Mouse (Mus musculus): Measurements from ENCODE around the gene Nckap5. TPM values are rescaled to one million over a fixed set of nuclear protein-coding genes. Genes with fewer than 3 reads are reported as not detected.

Gene Nckap5
- polyA plus RNA-seq, 1 experiment from 2014 or later: 11.5 TPM

DNA sequence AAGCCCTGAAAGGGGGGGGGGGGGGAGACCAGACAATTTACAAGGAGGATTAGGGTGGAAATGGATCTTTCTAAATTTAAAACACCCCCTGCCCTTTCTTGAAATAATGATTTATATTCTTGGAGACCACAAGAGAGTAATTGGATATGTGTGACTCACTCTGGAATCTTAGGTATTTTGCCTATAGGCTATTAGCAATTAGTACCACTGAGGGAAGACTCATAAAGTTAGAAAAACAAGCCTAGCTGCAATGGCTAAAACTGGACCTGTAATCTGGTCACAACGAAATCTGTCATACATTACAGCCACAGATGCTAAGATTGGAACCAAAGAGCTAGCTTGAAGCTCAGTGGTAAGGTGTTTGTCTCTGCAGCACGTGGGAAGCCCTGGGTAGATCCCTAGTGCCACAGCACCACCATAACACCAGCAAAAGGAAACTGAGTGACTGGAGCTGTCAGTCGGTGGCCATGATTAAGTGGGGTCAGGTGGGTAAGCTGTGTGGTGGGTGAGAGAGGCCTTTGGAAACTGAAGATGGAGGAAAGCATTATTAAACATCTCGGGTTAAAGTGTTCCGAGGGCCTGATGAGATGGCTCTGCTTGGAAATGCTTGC, 318.7 kb downstream of the Nckap5 start:
- 84% methylated on average over 5 of the region's 5 CpGs for WGBS
- Histone ChIP-seq H3K36me3 (replicated peaks) (no peaks in the 10 kb centered on the region), H3K27ac (no peak overlapping the region), H3K4me1 (no peaks in the 10 kb centered on the region), H3K9me3 (no peaks in the 10 kb centered on the region), H3K4me3 (no peak overlapping the region), H3K27me3 (replicated peaks) (no peaks in the 10 kb centered on the region), H3K4me2 (no peak overlapping the region), H3K9ac (no peak overlapping the region)
- no peak for ATAC-seq (replicated peaks)

DNA sequence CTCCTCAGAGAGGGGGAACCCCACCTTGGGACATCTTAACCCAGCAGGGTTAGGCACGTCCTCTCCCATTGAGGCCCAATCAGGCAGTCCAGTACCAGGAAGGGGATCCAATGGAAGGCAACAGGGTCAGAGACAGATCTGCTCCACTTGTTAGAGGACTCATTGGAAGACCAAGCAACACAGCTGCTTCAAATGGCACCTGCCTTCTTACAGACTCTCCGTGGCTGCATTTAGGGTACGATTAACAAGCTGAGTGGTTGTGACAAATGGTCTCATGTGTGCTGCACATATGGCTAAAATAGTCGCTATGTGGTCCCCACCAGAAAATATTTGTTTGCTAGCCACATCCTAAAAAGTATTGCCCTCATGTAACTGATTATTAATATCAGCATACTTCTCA, 325.9 kb downstream of the Nckap5 start:
- WGBS: 82% methylated on average over 4 of the region's 4 CpGs
- no peaks in the 10 kb centered on the region for H3K36me3 ChIP-seq (replicated peaks)
- no peak overlapping the region for H3K9ac ChIP-seq

DNA sequence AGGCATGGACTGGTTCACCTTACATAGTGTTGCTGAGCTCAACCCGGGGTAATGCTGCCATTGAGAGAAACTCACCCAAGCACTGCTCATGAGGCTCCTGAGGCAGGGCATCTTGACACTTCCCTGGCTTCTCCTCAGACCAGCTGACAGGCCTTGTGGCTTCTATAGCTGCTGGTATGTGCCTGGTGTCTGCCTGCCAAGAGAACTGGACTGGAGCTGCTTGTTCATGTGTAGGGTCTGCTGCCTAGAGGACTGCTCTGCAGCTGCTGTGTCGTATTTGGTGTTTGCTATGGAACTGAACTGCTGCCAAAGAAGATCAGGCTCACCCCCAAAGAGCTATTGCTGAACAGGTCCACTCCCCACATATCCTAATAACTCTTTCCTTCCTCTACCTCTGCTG, 327.9 kb downstream of the Nckap5 start:
- ATAC-seq (replicated peaks): no peak
- H3K27ac ChIP-seq: no peak overlapping the region
- no peaks in the 10 kb centered on the region for H3K27me3 ChIP-seq (replicated peaks)
- no peaks in the 10 kb centered on the region for H3K4me1 ChIP-seq
- WGBS: 81% methylated on average over 2 of the region's 2 CpGs
- H3K9ac ChIP-seq: no peak overlapping the region
- no peak overlapping the region for H3K4me3 ChIP-seq
- no peak overlapping the region for H3K4me2 ChIP-seq
- no peaks in the 10 kb centered on the region for H3K9me3 ChIP-seq
- H3K36me3 ChIP-seq (replicated peaks): no peaks in the 10 kb centered on the region

More for the DNA sequence above, 325.9 kb downstream of the Nckap5 start:
- no peak overlapping the region for H3K4me2 ChIP-seq
- H3K4me1 ChIP-seq: no peaks in the 10 kb centered on the region
- no peaks in the 10 kb centered on the region for H3K27me3 ChIP-seq (replicated peaks)
- no peak overlapping the region for H3K27ac ChIP-seq
- no peaks in the 10 kb centered on the region for H3K9me3 ChIP-seq
- no peak for ATAC-seq (replicated peaks)
- H3K4me3 ChIP-seq: no peak overlapping the region

DNA sequence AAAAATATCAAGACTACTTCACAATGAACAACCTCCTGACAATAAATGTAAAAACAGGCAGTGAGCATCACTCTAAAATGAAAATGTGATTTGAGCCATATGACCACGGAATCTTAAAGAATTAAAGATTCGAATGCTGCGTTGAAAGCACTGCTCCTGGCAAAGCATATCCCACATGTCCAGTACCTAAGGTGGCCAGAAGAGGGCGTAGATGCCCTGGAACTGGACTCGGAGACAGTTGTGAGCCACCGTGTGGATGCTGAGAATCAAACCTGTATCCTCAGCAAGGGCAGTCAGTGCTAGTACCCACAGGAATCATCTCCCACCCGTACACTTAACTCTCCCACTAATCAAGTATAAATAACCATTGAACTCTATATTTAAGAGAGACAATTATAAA, 333.9 kb downstream of the Nckap5 start:
- no peak overlapping the region for H3K9ac ChIP-seq
- no peak overlapping the region for H3K27ac ChIP-seq
- peaks cover 12% of the 10 kb centered on the region for H3K4me1 ChIP-seq
- no peaks in the 10 kb centered on the region for H3K36me3 ChIP-seq (replicated peaks)
- no peak for ATAC-seq (replicated peaks)
- no peak overlapping the region for H3K4me3 ChIP-seq
- no peaks in the 10 kb centered on the region for H3K27me3 ChIP-seq (replicated peaks)
- WGBS: 78% methylated on average over 7 of the region's 7 CpGs
- H3K4me2 ChIP-seq: no peak overlapping the region
- H3K9me3 ChIP-seq: no peaks in the 10 kb centered on the region

DNA sequence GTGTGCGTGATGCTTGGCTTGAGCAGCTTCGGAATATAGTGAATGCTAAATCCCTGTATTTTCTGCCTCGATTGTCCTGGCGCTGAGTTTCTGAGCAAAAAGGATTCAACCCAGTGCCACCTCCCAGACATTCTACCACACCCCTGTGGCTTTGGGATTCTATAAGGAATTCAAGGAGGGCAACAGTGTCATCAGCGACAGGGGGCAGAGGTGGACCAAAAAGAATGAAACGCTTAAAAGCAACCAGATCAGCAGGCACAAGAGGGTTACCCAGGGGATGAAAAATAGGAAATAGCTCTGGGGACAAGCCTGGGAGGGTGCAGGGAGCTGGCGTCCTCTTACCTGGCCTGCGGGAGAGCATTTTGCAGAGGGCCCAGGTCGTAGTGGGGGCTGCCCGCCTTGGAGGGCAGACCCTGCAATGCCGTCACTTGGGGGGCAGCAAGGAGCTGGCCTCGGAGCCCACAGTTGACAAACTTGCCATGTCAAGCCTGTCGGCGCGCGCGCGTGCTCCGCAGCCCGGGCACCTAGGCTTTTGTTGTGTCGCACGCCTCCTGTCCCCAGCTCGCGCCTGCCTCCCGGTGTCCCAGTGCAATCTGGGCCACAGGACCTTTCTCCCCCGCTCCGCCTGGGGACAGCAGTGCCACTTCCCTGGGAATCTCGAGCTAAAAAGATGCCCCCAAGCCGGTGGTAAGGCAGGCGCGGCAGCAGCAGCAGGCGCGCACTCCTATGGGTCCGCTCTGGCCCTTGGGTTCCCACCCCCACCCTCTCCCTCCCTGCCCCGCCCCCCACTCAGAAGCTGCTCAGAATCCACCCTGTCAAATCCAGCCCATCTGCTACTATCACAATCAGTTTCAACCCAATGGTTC, 338.2 kb downstream of the Nckap5 start:
- ATAC-seq (replicated peaks): peak; percentile 84
- H3K4me1 ChIP-seq: peaks cover 33% of the 10 kb centered on the region
- H3K4me3 ChIP-seq: peak overlapping the region; percentile 55
- H3K4me2 ChIP-seq: peak overlapping the region; percentile 95
- no peaks in the 10 kb centered on the region for H3K27me3 ChIP-seq (replicated peaks)
- peak overlapping the region; percentile 72 for H3K27ac ChIP-seq
- no peaks in the 10 kb centered on the region for H3K9me3 ChIP-seq
- no peaks in the 10 kb centered on the region for H3K36me3 ChIP-seq (replicated peaks)
- peak overlapping the region; percentile 54 for H3K9ac ChIP-seq
- 4% methylated on average over 34 of the region's 35 CpGs for WGBS

DNA sequence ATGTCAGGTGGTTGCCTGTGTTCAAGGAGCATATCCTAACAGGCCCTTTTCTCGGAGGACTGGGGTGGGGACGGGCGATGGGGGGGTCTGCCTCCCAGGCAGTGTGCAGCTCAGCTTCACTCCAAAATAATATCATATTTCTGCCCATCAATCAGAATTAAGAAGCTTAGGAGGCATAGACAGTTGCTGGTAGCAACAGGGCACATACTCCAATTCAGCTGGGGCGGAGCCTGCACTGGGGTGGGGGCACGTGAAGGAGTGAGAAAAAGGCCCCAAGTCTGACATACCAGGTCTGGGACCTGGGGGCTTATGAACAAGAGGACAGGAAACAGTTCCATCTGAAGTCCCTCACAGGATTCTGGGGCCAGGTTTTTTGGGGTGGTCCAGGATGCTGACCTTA, 339.2 kb downstream of the Nckap5 start:
- Histone ChIP-seq H3K27ac (no peak overlapping the region), H3K9ac (0 out of 2 replicates have a peak overlapping the region, but pooled peaks have one; percentile 2), H3K36me3 (replicated peaks) (no peaks in the 10 kb centered on the region), H3K4me3 (peak overlapping the region; percentile 55; the same call in 1 of the 2 replicates), H3K27me3 (replicated peaks) (no peaks in the 10 kb centered on the region), H3K4me1 (peaks cover 33% of the 10 kb centered on the region), H3K9me3 (no peaks in the 10 kb centered on the region), H3K4me2 (peak overlapping the region; percentile 95)
- peak; percentile 28; the same call in 1 of the 2 replicates for ATAC-seq (replicated peaks)
- WGBS: 56% methylated on average over 5 of the region's 5 CpGs

DNA sequence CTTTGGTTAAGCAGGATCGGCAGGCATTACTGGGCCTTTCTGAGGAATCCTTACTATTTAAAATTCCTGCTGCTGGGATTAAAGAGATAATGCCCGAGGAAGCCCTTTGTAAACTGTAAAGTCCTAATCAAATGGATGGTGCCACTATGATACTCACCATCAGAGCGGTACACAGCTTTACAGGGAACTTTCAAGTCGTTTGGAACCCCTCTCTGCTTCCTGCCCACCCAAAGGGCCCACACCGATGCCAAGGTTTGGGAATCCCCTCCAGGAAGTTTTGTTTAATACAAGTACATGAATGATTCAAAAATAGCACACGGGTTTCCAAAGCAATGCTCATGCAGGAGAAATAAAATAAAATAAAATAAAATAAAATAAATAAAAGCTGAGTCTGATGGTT, 340.3 kb downstream of the Nckap5 start:
- peak overlapping the region; percentile 95 for H3K4me2 ChIP-seq
- no peak for ATAC-seq (replicated peaks)
- H3K4me1 ChIP-seq: peaks cover 33% of the 10 kb centered on the region
- H3K9me3 ChIP-seq: no peaks in the 10 kb centered on the region
- no peak overlapping the region for H3K4me3 ChIP-seq
- H3K27me3 ChIP-seq (replicated peaks): no peaks in the 10 kb centered on the region
- 11% methylated on average over 6 of the region's 6 CpGs for WGBS
- no peak overlapping the region for H3K27ac ChIP-seq
- H3K9ac ChIP-seq: no peak overlapping the region
- H3K36me3 ChIP-seq (replicated peaks): no peaks in the 10 kb centered on the region

DNA sequence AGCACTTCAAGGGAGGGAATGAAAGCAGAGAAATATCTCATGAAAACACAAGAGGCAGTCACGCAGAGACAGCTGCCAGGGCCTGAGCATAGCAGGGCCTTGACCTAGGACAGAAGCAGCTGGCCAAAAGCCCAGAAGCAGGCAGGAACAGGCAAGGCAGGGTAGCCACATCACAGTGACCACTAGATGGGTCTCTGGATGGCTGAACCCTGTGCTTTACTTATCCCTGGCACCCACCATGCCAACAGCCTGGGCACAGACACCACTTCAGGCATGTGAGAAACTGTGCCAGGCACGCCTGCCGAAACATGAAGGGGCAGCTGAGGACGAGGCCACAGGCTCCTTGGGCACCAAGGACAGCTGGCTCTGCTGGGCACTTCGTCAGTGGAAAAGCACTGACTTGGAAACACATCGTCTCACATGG, 345.9 kb downstream of the Nckap5 start:
- Histone ChIP-seq H3K4me1 (peaks cover 5% of the 10 kb centered on the region), H3K4me2 (no peak overlapping the region), H3K27me3 (replicated peaks) (no peaks in the 10 kb centered on the region), H3K9me3 (no peaks in the 10 kb centered on the region), H3K27ac (no peak overlapping the region), H3K36me3 (replicated peaks) (no peaks in the 10 kb centered on the region), H3K4me3 (no peak overlapping the region), H3K9ac (no peak overlapping the region)
- no peak for ATAC-seq (replicated peaks)
- WGBS: 74% methylated on average over 6 of the region's 6 CpGs

DNA sequence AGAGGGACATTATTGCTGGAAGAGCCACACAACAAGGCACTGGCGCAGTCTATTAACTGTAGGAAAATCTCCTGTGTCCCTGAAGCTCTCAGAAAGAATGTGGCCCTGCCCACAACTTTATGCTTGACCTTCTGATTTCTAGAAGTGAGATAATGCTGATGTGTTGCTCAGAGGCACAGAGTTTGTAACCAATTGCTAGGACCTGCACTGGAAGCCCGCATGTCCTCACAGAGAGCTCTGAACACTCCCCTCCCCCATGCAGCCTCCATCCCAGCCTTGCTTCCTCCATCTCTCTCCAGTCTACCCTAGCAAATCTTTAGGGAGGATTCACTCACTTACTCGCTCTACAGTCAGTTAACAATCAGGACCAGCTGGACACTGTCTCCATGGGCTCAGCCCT, 346.9 kb downstream of the Nckap5 start:
- no peak for ATAC-seq (replicated peaks)
- Histone ChIP-seq H3K4me3 (no peak overlapping the region), H3K4me1 (0 out of 2 replicates have a peak, but pooled peaks cover 3% of the 10 kb centered on the region), H3K9ac (no peak overlapping the region), H3K27me3 (replicated peaks) (no peaks in the 10 kb centered on the region), H3K9me3 (no peaks in the 10 kb centered on the region), H3K36me3 (replicated peaks) (no peaks in the 10 kb centered on the region), H3K27ac (no peak overlapping the region), H3K4me2 (no peak overlapping the region)
- WGBS: 92% methylated on average over 3 of the region's 3 CpGs

DNA sequence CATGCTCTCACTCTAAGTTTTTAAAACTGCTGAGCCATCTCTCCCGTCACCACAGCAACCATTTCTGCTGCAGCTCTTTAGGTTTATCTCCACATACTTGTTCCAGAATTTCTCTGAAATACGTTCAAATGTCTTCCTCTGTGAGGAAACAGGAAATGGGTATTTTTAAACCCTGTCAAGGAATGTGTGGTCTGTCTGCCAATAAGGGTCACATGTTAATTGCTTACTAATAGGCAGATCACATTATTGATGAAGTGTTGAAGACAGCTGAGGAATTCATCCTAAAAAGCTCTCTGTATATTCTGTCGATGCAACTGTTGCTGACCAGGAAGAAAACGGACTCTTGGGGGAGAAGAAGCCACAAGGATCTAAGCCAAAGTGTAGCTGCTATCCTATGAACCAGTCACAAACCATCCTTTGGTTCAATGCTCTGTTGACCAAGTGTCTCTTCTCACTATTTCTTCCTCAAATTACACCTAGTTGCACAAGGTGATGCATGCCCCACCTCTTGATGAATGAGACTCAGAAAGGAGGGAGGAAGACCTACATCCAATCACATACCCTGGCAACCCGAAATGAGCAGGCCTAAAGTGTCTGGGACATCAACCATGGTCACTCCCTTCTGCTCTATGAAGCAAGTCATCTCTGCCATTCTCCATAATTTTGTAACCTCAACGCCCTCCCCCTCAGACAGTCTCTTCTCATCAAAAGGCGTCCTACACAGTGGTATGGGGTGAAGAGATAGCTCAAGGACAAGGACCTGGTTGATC, 349.0 kb downstream of the Nckap5 start:
- Histone ChIP-seq H3K36me3 (replicated peaks) (no peaks in the 10 kb centered on the region), H3K4me3 (no peak overlapping the region), H3K27ac (no peak overlapping the region), H3K9ac (no peak overlapping the region), H3K9me3 (no peaks in the 10 kb centered on the region), H3K4me1 (0 out of 2 replicates have a peak, but pooled peaks cover 3% of the 10 kb centered on the region), H3K4me2 (no peak overlapping the region), H3K27me3 (replicated peaks) (no peaks in the 10 kb centered on the region)
- ATAC-seq (replicated peaks): no peak
- WGBS: 87% methylated on average over 7 of the region's 7 CpGs

DNA sequence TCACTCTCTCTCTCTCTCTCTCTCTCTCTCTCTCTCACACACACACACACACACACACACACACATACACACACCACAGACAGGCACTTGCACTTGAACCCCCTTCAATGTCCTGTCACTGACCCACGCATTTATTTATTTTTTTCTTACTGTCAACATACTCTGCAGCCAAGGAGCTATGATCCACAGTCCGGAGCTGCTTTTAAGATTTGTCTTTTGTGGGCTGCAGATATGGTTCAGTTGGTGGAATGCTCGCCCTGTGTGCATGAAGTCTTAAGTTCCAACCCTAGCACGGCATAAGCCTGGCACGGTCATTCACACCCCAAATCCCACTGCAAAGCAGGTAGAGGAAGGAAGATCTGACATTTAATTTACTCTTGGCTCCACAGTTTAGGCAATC, 357.6 kb downstream of the Nckap5 start:
- ATAC-seq (replicated peaks): no peak
- 85% methylated on average over 5 of the region's 5 CpGs for WGBS
- Histone ChIP-seq H3K27ac (no peak overlapping the region), H3K4me1 (peaks cover 10% of the 10 kb centered on the region; the same call in 1 of the 2 replicates), H3K9ac (no peak overlapping the region), H3K4me2 (no peak overlapping the region), H3K4me3 (no peak overlapping the region), H3K27me3 (replicated peaks) (no peaks in the 10 kb centered on the region), H3K36me3 (replicated peaks) (no peaks in the 10 kb centered on the region), H3K9me3 (no peaks in the 10 kb centered on the region)

DNA sequence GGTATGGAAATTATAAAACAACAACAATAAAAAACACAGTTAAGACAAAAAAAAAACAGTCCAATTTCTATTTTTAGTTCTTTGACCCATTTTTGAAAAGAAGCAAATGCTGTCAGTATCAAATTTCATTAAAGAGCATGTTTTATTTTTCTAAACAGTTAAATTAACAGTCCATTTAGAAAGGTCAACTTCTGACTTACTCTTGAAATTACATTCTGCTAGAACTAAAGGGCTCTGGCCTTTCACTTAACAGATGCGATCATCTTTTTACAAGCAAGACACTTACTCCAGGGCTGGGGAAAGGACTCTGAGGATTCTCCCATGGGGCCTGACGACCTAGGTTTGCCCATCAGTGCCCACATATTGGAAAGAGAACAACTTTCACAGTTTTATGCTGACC, 359.2 kb downstream of the Nckap5 start:
- H3K9me3 ChIP-seq: no peaks in the 10 kb centered on the region
- no peak overlapping the region for H3K4me3 ChIP-seq
- no peak overlapping the region for H3K4me2 ChIP-seq
- H3K9ac ChIP-seq: no peak overlapping the region
- ATAC-seq (replicated peaks): no peak
- H3K36me3 ChIP-seq (replicated peaks): no peaks in the 10 kb centered on the region
- peaks cover 10% of the 10 kb centered on the region; the same call in 1 of the 2 replicates for H3K4me1 ChIP-seq
- 68% methylated on average over 2 of the region's 2 CpGs for WGBS
- H3K27me3 ChIP-seq (replicated peaks): no peaks in the 10 kb centered on the region
- H3K27ac ChIP-seq: no peak overlapping the region
